Mouse (Mus musculus) forebrain, postnatal 0 days (tissue): ENCODE measurements around the gene Marveld3. TPM values are rescaled to one million over a fixed set of nuclear protein-coding genes. Genes with fewer than 3 reads are reported as not detected.

Experiments
- ATAC-seq: fragments of 200-750 bp; cut with Nextera tagmentation; 2 replicates; pipeline ENCODE4 v1.8.0; 2017; ENCODE audit warnings: mild to moderate bottlenecking, moderate library complexity
- DNase-seq: peaks from one replicate; pipeline ENCODE4 v3.0.0-alpha.2; 2015
- H3K27ac ChIP-seq: fragments of 300-500 bp; sonication (generic); 2 replicates; pipeline ENCODE4 v1.5.1; 2014; ENCODE audit warnings: low read depth, mild to moderate bottlenecking, antibody characterized with exemption, low read length, moderate library complexity, mixed read lengths
- H3K27me3 ChIP-seq: fragments of 300-500 bp; sonication (generic); 2 replicates; pipeline ENCODE4 v1.6.1; 2014; ENCODE audit warnings: mild to moderate bottlenecking, low read length, mixed read lengths; ENCODE audit not compliant: insufficient read depth
- H3K36me3 ChIP-seq: fragments of 300-500 bp; sonication (generic); 2 replicates; pipeline ENCODE4 v1.6.1; 2014; ENCODE audit warnings: mild to moderate bottlenecking, moderate library complexity; ENCODE audit not compliant: insufficient read depth
- H3K4me1 ChIP-seq: fragments of 300-500 bp; sonication (generic); 2 replicates; pipeline ENCODE4 v1.6.1; 2014; ENCODE audit warnings: antibody characterized with exemption; ENCODE audit not compliant: insufficient read depth
- H3K4me2 ChIP-seq: fragments of 300-500 bp; sonication (generic); 2 replicates; pipeline ENCODE4 v1.6.1; 2014; ENCODE audit warnings: low read depth, mild to moderate bottlenecking, moderate library complexity
- H3K4me3 ChIP-seq: fragments of 300-500 bp; sonication (generic); 2 replicates; pipeline ENCODE4 v1.5.1; 2014; ENCODE audit warnings: low read depth, low read length, mixed read lengths
- H3K9ac ChIP-seq: fragments of 300-500 bp; sonication (generic); 2 replicates; pipeline ENCODE4 v1.6.1; 2014; ENCODE audit warnings: mild to moderate bottlenecking
- H3K9me3 ChIP-seq: fragments of 300-500 bp; sonication (generic); 2 replicates; pipeline ENCODE4 v1.6.1; 2016; ENCODE audit warnings: low read length
- CTCF ChIP-seq: sonication (generic); IDR thresholded peaks from 2 replicates; pipeline ENCODE4 v1.5.1; 2016; ENCODE audit warnings: antibody characterized with exemption, control low read depth, low read depth
- WGBS: fragments of 180-500 bp; shearing (Covaris S2); extraction: QIAGEN DNeasy Blood & Tissue Kit; methylation state at CpG from one replicate; pipeline ENCODE4 v1.1.7; 2014; 5-methylcytosine and 5-hydroxymethylcytosine counted together
- polyA plus RNA-seq: library from polyadenylated mRNA; unstranded; fragments of >200 nt; fragmentation: Nextera tagmentation; extraction: Ambion mirVana; gene quantifications from 2 replicates; pipeline ENCODE4 v1.2.1, GENCODE M21; 2015
- total RNA-seq: library from RNA; depleted of rRNA; stranded (reverse); fragments of >200 nt; gene quantifications from 2 replicates; pipeline ENCODE4 v1.2.3, GENCODE M21; 2014; rRNA removed

The Marveld3 gene
- total and polyA plus RNA-seq, 2 experiments from 2014 or later, result 0.76 to 1.4 TPM

- peak overlapping the region; percentile 10; the same call in 1 of the 2 replicates for H3K4me2 ChIP-seq
- ATAC-seq (peak; percentile 38), DNase-seq (peak; percentile 77)
- no peak overlapping the region for H3K4me3 ChIP-seq
- 55% methylated on average over 10 of the region's 10 CpGs for WGBS
- no peak for TF ChIP-seq CTCF
- H3K9me3 ChIP-seq, result no peaks in the 10 kb centered on the region
- H3K4me1 ChIP-seq, result peaks cover 4% of the 10 kb centered on the region; the same call in 1 of the 2 replicates
- H3K27me3 ChIP-seq, result no peaks in the 10 kb centered on the region
- H3K36me3 ChIP-seq, result peaks cover 12% of the 10 kb centered on the region
- peak overlapping the region; percentile 50 for H3K27ac ChIP-seq
- no peak overlapping the region for H3K9ac ChIP-seq
These were observed 58.0 kb downstream of the Marveld3 start for GRCm38 (mm10) chr8:109903909-109904469.

- H3K4me3 ChIP-seq, result no peak overlapping the region
- TF ChIP-seq CTCF, result no peak
- no peak overlapping the region for H3K9ac ChIP-seq
- no peak overlapping the region for H3K27ac ChIP-seq
- DNase-seq (no peak), ATAC-seq (no peak)
- H3K9me3 ChIP-seq, result no peaks in the 10 kb centered on the region
- H3K27me3 ChIP-seq, result no peaks in the 10 kb centered on the region
- H3K4me1 ChIP-seq, result peaks cover 4% of the 10 kb centered on the region; the same call in 1 of the 2 replicates
- H3K4me2 ChIP-seq, result no peak overlapping the region
- peaks cover 4% of the 10 kb centered on the region; the same call in 1 of the 2 replicates for H3K36me3 ChIP-seq
These were observed 59.6 kb downstream of the Marveld3 start for GRCm38 (mm10) chr8:109902379-109902778.

Other genes with a start within 250 kb of the Marveld3 start
- 9.9 and 20.4 TPM in 2 replicates for gene Atxn1l, start 224.5 kb downstream of the Marveld3 start, total RNA-seq
- gene Atxn1l, start 224.5 kb downstream of the Marveld3 start, polyA plus RNA-seq, result 1.9 and 3.2 TPM in 2 replicates
- gene Ap1g1, start 183.6 kb downstream of the Marveld3 start, total RNA-seq, result 96.4 and 101 TPM in 2 replicates
- 28.1 and 35.8 TPM in 2 replicates for gene Ap1g1, start 183.6 kb downstream of the Marveld3 start, polyA plus RNA-seq
- gene Phlpp2, start 93.7 kb downstream of the Marveld3 start, total RNA-seq, result 9.8 and 13.6 TPM in 2 replicates
- gene Phlpp2, start 93.7 kb downstream of the Marveld3 start, polyA plus RNA-seq, result 1.7 and 2.9 TPM in 2 replicates
- gene Tat, start 28.2 kb upstream of the Marveld3 start, total RNA-seq, result not detected in 2 replicates
- not detected in 2 replicates for gene Tat, start 28.2 kb upstream of the Marveld3 start, polyA plus RNA-seq
- gene Chst4, start 77.5 kb upstream of the Marveld3 start, total RNA-seq, result not detected in 2 replicates
- gene Chst4, start 77.5 kb upstream of the Marveld3 start, polyA plus RNA-seq, result not detected in 2 replicates
- 13.1 and 19.6 TPM in 2 replicates for gene Zfp612, start 117.5 kb upstream of the Marveld3 start, total RNA-seq
- gene Zfp612, start 117.5 kb upstream of the Marveld3 start, polyA plus RNA-seq, result 8.2 and 13.6 TPM in 2 replicates
- not detected in 2 replicates for gene Gm21964, start 139.0 kb upstream of the Marveld3 start, total RNA-seq
- not detected in 2 replicates for gene Gm21964, start 139.0 kb upstream of the Marveld3 start, polyA plus RNA-seq
- not detected in 2 replicates for gene Gm17720, start 140.6 kb upstream of the Marveld3 start, total RNA-seq
- gene Gm17720, start 140.6 kb upstream of the Marveld3 start, polyA plus RNA-seq, result not detected in 2 replicates
- 133 TPM in 2 replicates for gene Calb2, start 206.0 kb upstream of the Marveld3 start, total RNA-seq
- gene Calb2, start 206.0 kb upstream of the Marveld3 start, polyA plus RNA-seq, result 177 and 286 TPM in 2 replicates